Mouse (Mus musculus) heart, embryonic 15.5 days (tissue): ENCODE data around the gene Mob1a. TPM values are rescaled to one million over a fixed set of nuclear protein-coding genes. Genes with fewer than 3 reads are reported as not detected.

Experiments used
- ATAC-seq: fragments of 200-750 bp; cut with Nextera tagmentation; replicated peaks from 2 replicates; pipeline ENCODE4 v1.8.0; 2017; ENCODE audit warnings: low read depth, moderate TSS enrichment; ENCODE audit not compliant: insufficient number of reproducible peaks, insufficient read depth, low FRiP score
- H3K27ac ChIP-seq: fragments of 300-500 bp; sonication (generic); 2 replicates; pipeline ENCODE4 v1.5.1; 2015; ENCODE audit warnings: mild to moderate bottlenecking, inconsistent platforms
- H3K27me3 ChIP-seq: fragments of 300-500 bp; sonication (generic); 2 replicates; pipeline ENCODE4 v1.6.1; 2015; ENCODE audit warnings: inconsistent platforms
- H3K36me3 ChIP-seq: fragments of 300-500 bp; sonication (generic); 2 replicates; pipeline ENCODE4 v1.6.1; 2015; ENCODE audit warnings: mild to moderate bottlenecking, inconsistent platforms
- H3K4me1 ChIP-seq: fragments of 300-500 bp; sonication (generic); replicated peaks from 2 replicates; pipeline ENCODE4 v1.6.1; 2015; ENCODE audit warnings: inconsistent platforms
- H3K4me2 ChIP-seq: fragments of 300-500 bp; sonication (generic); 2 replicates; pipeline ENCODE4 v1.6.1; 2015; ENCODE audit warnings: inconsistent platforms, mild to moderate bottlenecking, moderate library complexity
- H3K4me3 ChIP-seq: fragments of 300-500 bp; sonication (generic); 2 replicates; pipeline ENCODE4 v1.5.1; 2015; ENCODE audit warnings: mild to moderate bottlenecking, inconsistent platforms
- H3K9ac ChIP-seq: fragments of 300-500 bp; sonication (generic); 2 replicates; pipeline ENCODE4 v1.6.1; 2015; ENCODE audit warnings: mild to moderate bottlenecking, inconsistent platforms
- H3K9me3 ChIP-seq: fragments of 300-500 bp; sonication (generic); replicated peaks from 2 replicates; pipeline ENCODE4 v1.6.1; 2016; ENCODE audit warnings: inconsistent platforms
- WGBS: fragments of 180-500 bp; shearing (Covaris S2); methylation state at CpG from one replicate; pipeline ENCODE4 v1.1.7; 2015; ENCODE audit warnings: mixed read lengths; 5-methylcytosine and 5-hydroxymethylcytosine counted together
- polyA plus RNA-seq: library from polyadenylated mRNA; unstranded; fragments of >200 nt; fragmentation: Nextera tagmentation; extraction: Ambion mirVana; gene quantifications from 2 replicates; pipeline ENCODE4 v1.2.1, GENCODE M21; 2015

Gene Mob1a
- polyA plus RNA-seq = 28.1 and 38.4 TPM in 2 replicates

GRCm38 (mm10) chr6:83325525-83326393, at the start of gene Mob1a, which contains the start of gene Mthfd2:
Gene Mob1a (plus strand): TSS chr6:83326016.
Gene Mthfd2 (minus strand): TSS chr6:83325908.
- H3K27ac ChIP-seq = peak within 1 kb of the TSS; percentile 95
- peaks cover 11% of the 10 kb centered on the region for H3K36me3 ChIP-seq
- H3K4me2 ChIP-seq = peak within 1 kb of the TSS; percentile 81
- peak within 1 kb of the TSS; percentile 86 for H3K9ac ChIP-seq
- H3K27me3 ChIP-seq = no peaks in the 10 kb centered on the region
- WGBS = 1% methylated on average over 63 of the region's 65 CpGs
- peaks cover 19% of the 10 kb centered on the region for H3K4me1 ChIP-seq
- no peaks in the 10 kb centered on the region for H3K9me3 ChIP-seq
- ATAC-seq = peak; percentile 97
- peak within 1 kb of the TSS; percentile 86 for H3K4me3 ChIP-seq

- Histone ChIP-seq H3K4me2 (no peak overlapping the region), H3K4me1 (no peaks in the 10 kb centered on the region), H3K9me3 (no peaks in the 10 kb centered on the region), H3K27ac (no peak overlapping the region), H3K4me3 (no peak overlapping the region), H3K27me3 (peaks cover 10% of the 10 kb centered on the region), H3K9ac (no peak overlapping the region), H3K36me3 (no peaks in the 10 kb centered on the region)
- 62% methylated on average over 13 of the region's 13 CpGs for WGBS
- no peak for ATAC-seq
Measured at GRCm38 (mm10) chr6:83277151-83277550, 48.7 kb upstream of the Mob1a start.

DNA sequence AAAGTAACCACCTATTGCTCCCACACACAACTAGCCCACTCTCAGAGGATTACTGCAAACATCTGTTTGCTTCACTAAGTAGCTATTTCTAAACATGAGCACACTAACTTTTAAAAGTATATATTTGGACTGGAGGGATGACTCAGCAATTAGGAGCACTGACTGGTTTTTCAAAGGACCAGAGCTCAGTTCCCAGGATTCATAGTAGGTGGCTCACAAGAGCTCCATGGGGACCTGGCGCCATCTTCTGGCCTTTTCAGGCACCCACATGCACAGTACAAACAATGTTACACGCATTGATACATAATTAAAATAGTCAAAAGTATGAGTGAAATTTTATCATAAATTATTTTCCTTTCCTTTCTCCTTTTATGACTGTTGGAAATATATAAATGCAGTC, 46.9 kb upstream of the Mob1a start:
- Histone ChIP-seq H3K4me3 (no peak overlapping the region), H3K27me3 (peaks cover 10% of the 10 kb centered on the region), H3K4me2 (no peak overlapping the region), H3K27ac (no peak overlapping the region), H3K36me3 (no peaks in the 10 kb centered on the region), H3K9ac (no peak overlapping the region), H3K4me1 (no peaks in the 10 kb centered on the region), H3K9me3 (no peaks in the 10 kb centered on the region)
- 17% methylated on average over 2 of the region's 2 CpGs for WGBS
- no peak for ATAC-seq

- Histone ChIP-seq H3K9ac (no peak overlapping the region), H3K4me2 (no peak overlapping the region), H3K9me3 (no peaks in the 10 kb centered on the region), H3K4me3 (no peak overlapping the region), H3K36me3 (no peaks in the 10 kb centered on the region), H3K27ac (no peak overlapping the region), H3K4me1 (no peaks in the 10 kb centered on the region), H3K27me3 (peaks cover 8% of the 10 kb centered on the region)
- 78% methylated on average over 8 of the region's 8 CpGs for WGBS
- ATAC-seq = no peak
Measured at GRCm38 (mm10) chr6:83280256-83280955, 45.4 kb upstream of the Mob1a start.

- H3K4me3 ChIP-seq = no peak overlapping the region
- ATAC-seq = no peak
- no peaks in the 10 kb centered on the region for H3K9me3 ChIP-seq
- H3K27ac ChIP-seq = no peak overlapping the region
- 70% methylated on average over 7 of the region's 7 CpGs for WGBS
- no peaks in the 10 kb centered on the region for H3K4me1 ChIP-seq
- H3K36me3 ChIP-seq = no peaks in the 10 kb centered on the region
- no peaks in the 10 kb centered on the region for H3K27me3 ChIP-seq
- H3K9ac ChIP-seq = no peak overlapping the region
- H3K4me2 ChIP-seq = no peak overlapping the region
Measured at GRCm38 (mm10) chr6:83300447-83301229, 25.2 kb upstream of the Mob1a start.

DNA sequence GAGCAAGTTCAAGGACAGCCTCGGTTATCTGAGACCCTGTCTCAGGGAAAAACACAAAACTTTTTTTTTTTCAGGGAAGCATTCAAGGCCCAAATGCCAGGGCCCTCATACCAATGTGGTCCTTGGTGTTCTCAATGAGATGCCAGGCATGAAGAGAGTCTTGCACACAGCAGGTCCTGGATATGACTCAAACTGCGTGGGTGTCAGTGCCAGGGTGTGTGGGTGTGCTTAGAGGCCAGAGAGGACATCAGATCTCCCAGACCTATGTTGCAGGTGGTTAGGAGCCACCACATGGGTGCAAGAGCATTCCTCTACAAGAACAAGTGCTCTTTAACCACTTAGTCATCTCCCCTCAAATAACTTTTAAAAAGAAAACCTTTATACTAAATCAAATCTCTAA, 24.5 kb upstream of the Mob1a start:
- Histone ChIP-seq H3K4me1 (no peaks in the 10 kb centered on the region), H3K9me3 (no peaks in the 10 kb centered on the region), H3K4me2 (no peak overlapping the region), H3K27me3 (no peaks in the 10 kb centered on the region), H3K36me3 (no peaks in the 10 kb centered on the region), H3K4me3 (no peak overlapping the region), H3K27ac (no peak overlapping the region), H3K9ac (no peak overlapping the region)
- 71% methylated on average over 2 of the region's 2 CpGs for WGBS
- ATAC-seq = no peak

DNA sequence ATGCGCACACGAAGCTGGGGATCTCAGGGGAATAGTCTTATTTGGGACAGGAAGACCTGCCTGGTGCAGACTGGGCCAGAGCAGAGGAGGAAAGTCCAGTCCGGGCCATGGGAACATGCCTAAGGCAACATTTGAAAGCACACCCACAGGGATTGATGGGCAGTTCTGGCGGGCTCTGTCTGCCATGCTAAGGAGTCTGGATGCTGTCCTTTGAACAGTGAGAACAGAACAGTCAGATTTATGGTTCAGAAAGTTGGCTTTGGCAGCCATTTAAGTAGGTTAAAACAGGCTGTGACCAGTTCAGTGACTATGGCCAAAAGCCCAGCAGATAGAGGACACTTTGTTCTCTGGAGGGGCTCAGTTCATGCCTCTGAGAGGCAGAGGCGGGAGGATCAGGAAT, 23.6 kb upstream of the Mob1a start:
- Histone ChIP-seq H3K27me3 (no peaks in the 10 kb centered on the region), H3K9ac (no peak overlapping the region), H3K27ac (no peak overlapping the region), H3K4me2 (no peak overlapping the region), H3K36me3 (0 out of 2 replicates have a peak, but pooled peaks cover 4% of the 10 kb centered on the region), H3K4me3 (no peak overlapping the region), H3K4me1 (no peaks in the 10 kb centered on the region), H3K9me3 (no peaks in the 10 kb centered on the region)
- 77% methylated on average over 5 of the region's 5 CpGs for WGBS
- ATAC-seq = no peak; the same call in 1 of the 2 replicates

DNA sequence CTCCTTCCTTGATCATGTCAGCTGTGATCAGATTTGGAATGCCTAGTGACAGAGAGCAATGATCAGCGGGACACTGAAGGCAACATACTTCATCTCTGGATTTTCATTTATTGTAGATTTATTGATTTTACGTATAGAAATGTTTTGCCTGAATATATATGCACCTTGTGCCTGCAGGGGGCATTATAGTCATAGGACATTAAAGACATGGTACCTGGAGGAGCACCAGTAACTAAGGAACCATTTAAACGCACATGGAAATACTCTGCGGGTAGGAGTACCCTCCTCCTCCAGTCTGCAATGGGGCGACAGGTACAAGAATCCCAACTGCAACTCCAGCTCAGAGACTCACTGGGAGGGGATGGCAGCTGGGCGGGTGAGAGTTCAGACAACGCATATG, 16.8 kb upstream of the Mob1a start:
- no peak overlapping the region for H3K4me3 ChIP-seq
- no peak overlapping the region for H3K27ac ChIP-seq
- H3K27me3 ChIP-seq = no peaks in the 10 kb centered on the region
- ATAC-seq = no peak
- no peaks in the 10 kb centered on the region for H3K4me1 ChIP-seq
- H3K9me3 ChIP-seq = no peaks in the 10 kb centered on the region
- peaks cover 4% of the 10 kb centered on the region; the same call in 1 of the 2 replicates for H3K36me3 ChIP-seq
- 88% methylated on average over 7 of the region's 7 CpGs for WGBS
- H3K4me2 ChIP-seq = no peak overlapping the region
- no peak overlapping the region for H3K9ac ChIP-seq

- Histone ChIP-seq H3K4me2 (no peak overlapping the region), H3K4me1 (no peaks in the 10 kb centered on the region), H3K27me3 (no peaks in the 10 kb centered on the region), H3K36me3 (peaks cover 4% of the 10 kb centered on the region; the same call in 1 of the 2 replicates), H3K9ac (no peak overlapping the region), H3K4me3 (no peak overlapping the region), H3K9me3 (no peaks in the 10 kb centered on the region), H3K27ac (no peak overlapping the region)
- 89% methylated on average over 11 of the region's 11 CpGs for WGBS
- ATAC-seq = no peak
Measured at GRCm38 (mm10) chr6:83311206-83311605, 14.6 kb upstream of the Mob1a start.

DNA sequence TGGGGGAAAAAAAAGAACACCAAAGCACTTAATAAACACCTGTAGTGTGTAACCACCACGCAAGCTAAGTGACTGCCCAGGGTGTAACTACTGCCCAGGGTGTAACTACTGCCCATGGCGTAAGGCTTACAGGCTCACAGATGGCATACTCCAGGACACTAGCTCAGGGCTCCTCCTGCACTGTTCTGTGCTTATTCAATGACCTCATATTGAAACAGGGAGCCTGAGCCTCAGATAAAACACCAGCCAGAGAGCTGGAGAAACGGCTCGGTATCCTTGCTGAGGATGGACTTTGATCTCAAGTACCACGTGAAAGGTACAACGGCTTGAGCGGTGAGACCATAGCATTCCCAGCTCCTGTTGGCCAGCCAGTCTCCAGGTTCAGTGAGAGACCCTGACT, 13.8 kb upstream of the Mob1a start:
- 76% methylated on average over 7 of the region's 7 CpGs for WGBS
- Histone ChIP-seq H3K4me3 (no peak overlapping the region), H3K4me2 (no peak overlapping the region), H3K27me3 (no peaks in the 10 kb centered on the region), H3K36me3 (no peaks in the 10 kb centered on the region; the same call in 1 of the 2 replicates), H3K9me3 (no peaks in the 10 kb centered on the region), H3K4me1 (peaks cover 3% of the 10 kb centered on the region; the same call in 1 of the 2 replicates), H3K9ac (no peak overlapping the region), H3K27ac (no peak overlapping the region)
- no peak for ATAC-seq

- H3K4me2 ChIP-seq = no peak overlapping the region
- no peaks in the 10 kb centered on the region for H3K27me3 ChIP-seq
- H3K9me3 ChIP-seq = no peaks in the 10 kb centered on the region
- peaks cover 4% of the 10 kb centered on the region for H3K4me1 ChIP-seq
- no peak for ATAC-seq
- H3K36me3 ChIP-seq = no peaks in the 10 kb centered on the region; the same call in 1 of the 2 replicates
- no peak overlapping the region for H3K4me3 ChIP-seq
- H3K27ac ChIP-seq = no peak overlapping the region
- no peak overlapping the region for H3K9ac ChIP-seq
- whole genome bisulfite sequencing = 73% methylated on average over 8 of the region's 8 CpGs
Measured at GRCm38 (mm10) chr6:83312514-83312913, 13.3 kb upstream of the Mob1a start.
